Mouse (Mus musculus) kidney, adult 18-20 months (tissue): ENCODE results near the gene Srpk2.
"Not testable (repeated sequence)": the region's sequence is repeated elsewhere in the genome, so short reads cannot be mapped to it uniquely, and the experiment has no call there.

Experiments used
- DNase-seq: peaks from one replicate; pipeline ENCODE4 v3.0.0; 2021

Srpk2 gene

GRCm38 (mm10) chr5:23561227-23561626 lies 123.2 kb downstream of the Srpk2 start:
- DNase-seq, result no peak

GRCm38 (mm10) chr5:23560171-23560570 lies 124.2 kb downstream of the Srpk2 start:
- no peak for DNase-seq

DNA sequence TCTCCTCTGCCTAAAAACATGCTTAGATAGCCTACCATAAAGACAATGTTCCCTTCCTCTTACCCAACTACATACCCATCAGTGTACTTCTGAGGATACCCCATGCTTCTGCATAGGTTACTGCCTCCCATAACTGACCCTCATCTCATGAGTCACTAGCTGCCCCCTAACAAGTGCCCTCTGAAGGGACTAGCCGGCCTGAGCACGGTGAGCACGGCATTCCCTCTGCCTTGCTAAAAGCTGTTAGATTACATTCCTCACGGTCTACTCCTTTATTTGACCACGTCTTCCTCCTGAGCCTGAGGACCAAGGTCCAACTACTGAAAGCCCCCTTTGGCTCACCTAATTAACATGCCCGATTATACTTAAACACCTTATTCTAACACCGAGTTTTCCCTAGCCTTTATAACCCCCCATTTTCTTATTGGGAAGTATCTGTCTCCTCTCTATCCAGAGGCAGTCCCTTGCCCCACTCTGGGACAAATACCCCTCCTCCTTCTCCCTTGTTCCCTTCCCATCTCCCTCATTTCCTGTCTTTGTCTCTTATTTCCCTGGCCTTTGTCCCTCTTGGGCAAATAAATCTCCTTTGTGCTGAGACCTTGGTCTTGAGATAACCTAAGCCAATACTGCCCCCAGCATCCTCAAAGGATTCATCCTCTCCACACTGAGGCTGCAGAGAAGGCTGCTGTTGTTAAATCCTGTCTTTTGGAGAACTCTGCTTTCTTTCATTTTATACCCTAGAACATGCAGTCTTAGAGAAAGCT lies 128.2 kb downstream of the Srpk2 start:
- no peak for DNase-seq

- DNase-seq, result not testable (repeated sequence)
These were observed 131.1 kb downstream of the Srpk2 start for GRCm38 (mm10) chr5:23553338-23553737.

- no peak for DNase-seq
These were observed 132.7 kb downstream of the Srpk2 start for GRCm38 (mm10) chr5:23551687-23552086.

GRCm38 (mm10) chr5:23535692-23536091 lies 148.7 kb downstream of the Srpk2 start:
- no peak for DNase-seq

DNA sequence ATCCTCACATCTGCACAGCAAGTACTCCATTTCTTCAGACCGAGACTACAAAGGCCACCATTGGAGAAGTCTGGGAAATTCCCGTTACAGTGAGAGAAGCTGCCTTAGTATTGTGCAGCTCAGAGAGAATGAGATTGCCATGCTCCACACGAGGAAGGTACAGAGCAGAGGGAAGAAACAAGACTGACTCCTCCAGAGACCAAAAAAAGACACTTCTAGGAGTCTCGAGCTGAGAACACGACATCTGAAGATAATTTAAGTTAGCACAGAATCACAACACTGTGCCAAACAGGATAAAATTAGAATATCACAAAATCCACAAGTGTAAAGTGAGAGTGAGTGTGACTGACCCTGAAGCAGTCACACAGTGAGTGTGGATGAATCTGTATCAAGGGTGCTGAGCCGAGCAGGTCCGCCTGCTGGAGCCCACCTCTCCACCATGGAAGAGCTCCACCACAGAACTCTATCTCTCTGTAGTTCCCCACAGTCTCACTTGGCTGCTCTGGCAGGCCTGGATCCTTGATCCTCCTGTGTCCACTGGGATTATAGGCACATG lies 152.8 kb downstream of the Srpk2 start:
- DNase-seq, result no peak

DNA sequence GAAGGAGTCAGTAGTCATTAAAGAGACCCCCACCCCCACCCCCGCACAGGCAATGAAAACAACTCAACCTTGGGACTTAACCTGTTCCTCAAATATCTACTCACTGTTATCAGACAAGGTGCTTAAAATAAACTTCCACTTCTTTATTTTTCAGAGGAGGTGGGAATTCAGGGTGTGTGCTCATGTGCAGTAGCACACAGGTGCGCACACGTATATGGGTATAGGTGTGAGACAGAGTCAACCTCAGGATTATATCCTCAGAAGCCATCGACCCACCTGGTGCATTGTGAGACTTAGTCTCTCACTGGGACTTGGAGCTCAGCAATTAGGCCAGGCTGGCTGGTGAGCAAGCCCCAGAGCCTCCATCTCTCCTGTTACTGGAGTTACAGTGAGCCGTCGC lies 153.3 kb downstream of the Srpk2 start:
- no peak for DNase-seq

DNA sequence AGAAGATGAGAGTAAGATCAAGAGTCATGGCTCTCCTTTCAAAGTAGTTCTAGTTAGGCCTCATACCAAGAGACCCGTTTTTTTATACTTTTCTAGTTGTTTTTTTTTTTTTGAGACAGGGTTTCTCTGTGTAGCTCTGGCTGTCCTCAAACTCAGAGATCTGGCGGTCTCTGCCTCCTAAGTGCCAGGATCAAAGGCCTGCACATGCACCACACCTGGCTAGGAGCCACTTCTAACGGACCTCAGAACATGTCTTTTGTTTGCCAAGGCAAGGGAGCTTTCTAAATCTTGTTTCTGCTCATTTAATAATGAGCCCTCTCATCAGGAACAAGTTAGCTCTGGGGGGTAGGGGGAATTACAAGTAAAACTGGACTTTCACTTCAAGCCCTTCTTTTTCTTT lies 159.8 kb downstream of the Srpk2 start:
- no peak for DNase-seq

DNA sequence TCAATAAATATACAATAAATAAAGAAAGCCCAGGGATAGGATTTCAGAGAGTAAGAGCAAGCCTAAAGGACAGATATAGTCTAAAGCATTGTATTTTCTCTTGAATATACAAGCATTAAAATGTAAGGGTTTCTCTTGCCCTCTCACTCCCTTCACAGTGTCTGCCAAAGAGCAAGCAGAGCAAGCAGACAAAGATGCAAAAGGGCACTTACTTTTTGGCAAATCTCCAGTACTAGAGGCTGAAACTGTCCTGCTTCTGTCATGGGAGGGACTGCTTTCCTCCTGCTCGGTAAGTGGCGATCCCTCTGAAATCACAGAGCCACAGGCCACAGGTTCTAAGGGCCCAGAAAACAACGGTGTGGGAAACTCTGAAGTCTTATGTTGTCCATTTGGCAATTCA lies 160.5 kb downstream of the Srpk2 start:
- DNase-seq, result no peak

DNA sequence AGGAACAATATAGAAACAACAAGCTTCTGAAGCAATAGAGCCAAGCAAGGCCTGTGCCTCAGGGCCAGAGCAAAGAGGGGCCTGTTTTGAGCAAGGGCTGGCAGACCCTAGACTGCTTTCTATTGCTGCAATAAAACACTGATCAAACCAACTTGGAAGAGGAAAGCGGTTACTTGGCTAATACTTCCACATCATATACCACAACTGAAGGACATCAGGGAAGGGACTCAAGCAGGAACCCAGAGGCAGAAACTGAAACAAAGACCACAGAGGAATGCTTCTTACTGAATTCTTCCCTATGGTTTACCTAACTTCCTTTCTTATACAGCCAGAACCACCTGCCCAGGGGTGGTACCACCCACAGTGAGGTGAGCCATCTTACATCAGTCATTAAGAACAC lies 162.8 kb downstream of the Srpk2 start:
- DNase-seq, result no peak

GRCm38 (mm10) chr5:23519679-23520078 lies 164.7 kb downstream of the Srpk2 start:
- no peak for DNase-seq

GRCm38 (mm10) chr5:23518673-23519072 lies 165.7 kb downstream of the Srpk2 start:
- no peak for DNase-seq

DNA sequence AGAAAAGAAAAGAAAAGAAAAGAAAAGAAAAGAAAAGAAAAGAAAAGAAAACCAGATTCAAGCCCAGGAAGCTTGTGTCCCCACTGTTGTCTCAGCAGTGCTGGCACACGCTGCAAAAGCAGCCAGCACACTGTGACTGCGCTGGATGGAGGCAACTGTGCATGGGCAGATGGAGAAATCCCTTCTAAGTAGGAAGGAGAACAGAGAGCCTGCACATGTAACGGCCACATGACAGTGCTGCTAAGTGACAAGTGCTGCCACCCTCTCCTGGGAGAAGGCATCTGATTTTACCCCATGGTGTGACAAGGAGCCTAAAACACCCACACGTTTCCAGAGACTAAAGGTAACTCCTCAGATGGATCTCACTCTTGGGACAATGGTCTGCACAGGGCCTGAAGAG lies 166.6 kb downstream of the Srpk2 start:
- no peak for DNase-seq

- no peak for DNase-seq
These were observed 167.5 kb downstream of the Srpk2 start for GRCm38 (mm10) chr5:23516962-23517361.

DNA sequence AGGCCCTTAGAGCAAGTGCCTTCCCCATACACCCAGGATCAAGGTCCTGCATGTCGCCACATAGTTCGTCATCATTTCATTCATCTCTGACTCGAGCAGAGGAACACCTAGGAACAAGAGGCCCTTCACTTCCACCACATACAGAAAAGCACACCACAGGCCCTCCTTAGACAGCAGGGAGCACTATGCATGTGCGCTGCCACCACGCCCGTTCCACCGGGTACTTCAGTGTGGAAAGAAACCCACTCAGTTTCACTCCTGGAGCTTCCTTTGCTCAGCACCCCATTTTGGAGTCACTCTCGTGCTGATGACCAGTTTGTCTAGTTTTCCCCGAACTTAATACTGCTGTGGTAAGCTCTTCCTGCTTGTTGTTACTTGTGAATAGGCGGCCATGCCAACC lies 169.4 kb downstream of the Srpk2 start:
- DNase-seq, result no peak

DNA sequence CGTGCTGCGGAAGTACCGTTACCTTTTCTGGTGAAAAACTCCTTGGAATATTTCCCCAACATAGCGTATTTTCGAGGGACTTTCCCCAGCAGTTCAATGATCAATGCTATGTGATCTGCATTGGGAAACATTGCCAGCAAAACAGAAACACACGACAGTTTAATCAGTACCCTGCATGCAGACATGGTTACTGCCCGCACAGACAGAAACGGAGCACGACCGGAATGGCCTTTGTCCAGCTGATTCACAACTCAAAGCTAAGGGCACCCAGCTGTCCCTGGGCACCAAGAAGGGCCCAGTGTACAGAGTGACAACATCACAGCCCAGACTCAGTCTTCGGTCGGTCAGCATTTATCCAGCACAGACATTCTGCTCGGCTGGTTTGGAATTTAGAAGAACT lies 170.9 kb downstream of the Srpk2 start:
- peak; percentile 38 for DNase-seq

- DNase-seq, result no peak
These were observed 171.9 kb downstream of the Srpk2 start for GRCm38 (mm10) chr5:23512556-23512955.

- DNase-seq, result no peak
These were observed 173.0 kb downstream of the Srpk2 start for GRCm38 (mm10) chr5:23511456-23511855.

DNA sequence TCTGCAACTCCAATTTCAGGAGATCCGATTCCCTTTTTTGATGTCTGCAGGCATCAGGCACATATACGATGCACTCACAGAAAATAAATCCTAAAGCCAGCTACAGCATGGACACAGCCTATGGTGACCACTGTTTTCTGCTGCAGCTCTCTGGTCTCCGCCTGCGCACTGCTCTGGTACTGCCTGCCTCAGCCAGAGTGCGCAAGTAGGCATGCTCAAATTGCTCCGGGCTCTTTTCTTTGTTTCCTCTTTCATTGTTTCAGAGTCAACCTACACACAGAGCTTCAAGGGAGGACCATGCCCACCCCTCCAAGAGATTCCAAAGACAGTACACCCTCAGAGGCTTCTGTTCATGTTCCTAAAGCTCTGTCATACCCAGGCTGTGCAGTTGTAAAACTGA lies 175.8 kb downstream of the Srpk2 start:
- no peak for DNase-seq

DNA sequence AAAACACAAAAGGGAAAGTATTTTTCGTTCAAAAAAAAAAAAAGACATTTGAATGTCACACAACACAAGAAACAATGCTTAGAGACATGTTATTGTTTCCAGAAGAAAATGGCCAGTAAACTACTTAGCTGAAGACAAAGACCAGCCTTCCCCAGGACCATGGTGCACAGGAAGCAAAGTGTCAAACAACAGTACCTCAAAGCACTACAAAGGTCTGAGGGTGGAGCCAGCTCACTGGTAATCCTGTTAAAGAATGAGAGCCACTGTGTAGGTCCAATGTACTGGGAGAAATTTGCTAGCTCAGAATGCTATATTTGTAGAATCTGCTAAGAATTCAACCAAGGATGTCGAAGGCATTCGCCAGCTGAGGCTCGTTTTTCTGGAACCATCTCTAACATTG lies 177.2 kb downstream of the Srpk2 start:
- DNase-seq, result no peak

DNA sequence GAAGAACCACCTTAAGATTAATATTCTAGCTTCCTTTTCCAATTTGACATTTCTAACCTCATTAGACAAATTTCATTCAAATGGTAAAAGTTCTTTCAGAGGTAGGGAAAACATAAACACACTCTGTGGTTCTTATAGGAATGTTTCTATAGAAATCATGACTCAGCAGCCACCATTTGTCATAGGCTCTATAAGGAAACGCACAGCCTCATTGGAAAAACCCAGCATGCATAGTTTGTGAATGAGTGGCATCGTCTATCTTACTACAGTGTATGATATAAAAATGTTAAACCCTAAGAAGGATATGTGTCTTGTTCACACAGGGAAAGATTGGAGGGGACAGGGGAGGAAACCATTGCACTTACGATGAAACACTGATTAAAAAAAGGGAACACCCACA lies 178.8 kb downstream of the Srpk2 start:
- no peak for DNase-seq

- no peak for DNase-seq
These were observed 182.0 kb downstream of the Srpk2 start for GRCm38 (mm10) chr5:23502317-23502937.

- no peak for DNase-seq
These were observed 182.7 kb downstream of the Srpk2 start for GRCm38 (mm10) chr5:23501582-23502316.
